Mouse (Mus musculus) liver, embryonic 15.5 days (tissue): ENCODE measurements around the gene Ranbp9. TPM values are rescaled to one million over a fixed set of nuclear protein-coding genes. Genes with fewer than 3 reads are reported as not detected.

Experiments used
- ATAC-seq: fragments of 200-750 bp; cut with Nextera tagmentation; 2 replicates; pipeline ENCODE4 v1.8.0; 2017; ENCODE audit warnings: moderate number of reproducible peaks, mild to moderate bottlenecking, moderate library complexity; ENCODE audit not compliant: insufficient read depth
- H3K27ac ChIP-seq: fragments of 300-500 bp; sonication (generic); replicated peaks from 2 replicates; pipeline ENCODE4 v1.5.1; 2015; ENCODE audit warnings: mild to moderate bottlenecking, inconsistent platforms
- H3K27me3 ChIP-seq: fragments of 300-500 bp; sonication (generic); 2 replicates; pipeline ENCODE4 v1.6.1; 2015; ENCODE audit warnings: mild to moderate bottlenecking, inconsistent platforms
- H3K36me3 ChIP-seq: fragments of 300-500 bp; sonication (generic); replicated peaks from 2 replicates; pipeline ENCODE4 v1.6.1; 2015; ENCODE audit warnings: moderate library complexity, mild to moderate bottlenecking, inconsistent platforms
- H3K4me1 ChIP-seq: fragments of 300-500 bp; sonication (generic); replicated peaks from 2 replicates; pipeline ENCODE4 v1.6.1; 2015; ENCODE audit warnings: inconsistent platforms
- H3K4me2 ChIP-seq: fragments of 300-500 bp; sonication (generic); 2 replicates; pipeline ENCODE4 v1.6.1; 2015; ENCODE audit warnings: moderate library complexity, mild to moderate bottlenecking, inconsistent platforms
- H3K4me3 ChIP-seq: fragments of 300-500 bp; sonication (generic); replicated peaks from 2 replicates; pipeline ENCODE4 v1.5.1; 2015; ENCODE audit warnings: mild to moderate bottlenecking, inconsistent platforms
- H3K9ac ChIP-seq: fragments of 300-500 bp; sonication (generic); 2 replicates; pipeline ENCODE4 v1.6.1; 2015; ENCODE audit warnings: moderate library complexity, mild to moderate bottlenecking, inconsistent platforms
- H3K9me3 ChIP-seq: fragments of 300-500 bp; sonication (generic); replicated peaks from 2 replicates; pipeline ENCODE4 v1.6.1; 2016; ENCODE audit warnings: inconsistent platforms
- WGBS: fragments of 180-500 bp; shearing (Covaris S2); methylation state at CpG from one replicate; pipeline ENCODE4 v1.1.7; 2015; ENCODE audit warnings: mixed read lengths; ENCODE audit not compliant: insufficient replicate concordance; 5-methylcytosine and 5-hydroxymethylcytosine counted together
- polyA plus RNA-seq: library from polyadenylated mRNA; unstranded; fragments of >200 nt; fragmentation: Nextera tagmentation; extraction: Ambion mirVana; gene quantifications from 2 replicates; pipeline ENCODE4 v1.2.1, GENCODE M21; 2015

The Ranbp9 gene
- polyA plus RNA-seq, 1 experiment from 2014 or later = 3.3 TPM

GRCm38 (mm10) chr13:43495645-43496044, 14.6 kb upstream of the Ranbp9 start:
- Histone ChIP-seq H3K4me2 (no peak overlapping the region), H3K27me3 (no peaks in the 10 kb centered on the region), H3K4me1 (no peaks in the 10 kb centered on the region; the same call in 1 of the 2 replicates), H3K27ac (no peak overlapping the region), H3K4me3 (no peak overlapping the region), H3K36me3 (no peaks in the 10 kb centered on the region), H3K9me3 (peaks cover 3% of the 10 kb centered on the region; the same call in 1 of the 2 replicates), H3K9ac (no peak overlapping the region)
- ATAC-seq = no peak
- 72% methylated on average over 7 of the region's 7 CpGs for WGBS

- WGBS = 74% methylated on average over 7 of the region's 7 CpGs
- no peaks in the 10 kb centered on the region for H3K27me3 ChIP-seq
- H3K36me3 ChIP-seq = no peaks in the 10 kb centered on the region
- ATAC-seq = no peak
- no peaks in the 10 kb centered on the region; the same call in 1 of the 2 replicates for H3K4me1 ChIP-seq
- peaks cover 3% of the 10 kb centered on the region; the same call in 1 of the 2 replicates for H3K9me3 ChIP-seq
- H3K4me2 ChIP-seq = no peak overlapping the region
- no peak overlapping the region for H3K9ac ChIP-seq
- H3K4me3 ChIP-seq = no peak overlapping the region
- no peak overlapping the region for H3K27ac ChIP-seq
Observed at GRCm38 (mm10) chr13:43493725-43494124, 12.6 kb upstream of the Ranbp9 start.

GRCm38 (mm10) chr13:43493058-43493481, 12.0 kb upstream of the Ranbp9 start:
- Histone ChIP-seq H3K27ac (no peak overlapping the region), H3K4me3 (no peak overlapping the region), H3K4me2 (no peak overlapping the region), H3K27me3 (no peaks in the 10 kb centered on the region), H3K4me1 (no peaks in the 10 kb centered on the region; the same call in 1 of the 2 replicates), H3K9me3 (peaks cover 3% of the 10 kb centered on the region; the same call in 1 of the 2 replicates), H3K36me3 (no peaks in the 10 kb centered on the region), H3K9ac (no peak overlapping the region)
- WGBS = 63% methylated on average over 11 of the region's 11 CpGs
- no peak for ATAC-seq

GRCm38 (mm10) chr13:43486501-43487213, 5.6 kb upstream of the Ranbp9 start:
- no peaks in the 10 kb centered on the region for H3K36me3 ChIP-seq
- 60% methylated on average over 12 of the region's 12 CpGs for WGBS
- H3K4me3 ChIP-seq = no peak overlapping the region
- H3K9ac ChIP-seq = no peak overlapping the region
- no peak overlapping the region for H3K27ac ChIP-seq
- peaks cover 5% of the 10 kb centered on the region for H3K4me1 ChIP-seq
- ATAC-seq = no peak
- H3K4me2 ChIP-seq = no peak overlapping the region
- 0 out of 2 replicates have a peak, but pooled peaks cover 4% of the 10 kb centered on the region for H3K27me3 ChIP-seq
- no peaks in the 10 kb centered on the region for H3K9me3 ChIP-seq

GRCm38 (mm10) chr13:43485278-43485976, 4.3 kb upstream of the Ranbp9 start:
- 0 out of 2 replicates have a peak, but pooled peaks cover 4% of the 10 kb centered on the region for H3K27me3 ChIP-seq
- peaks cover 5% of the 10 kb centered on the region for H3K4me1 ChIP-seq
- no peak overlapping the region for H3K27ac ChIP-seq
- no peak overlapping the region for H3K9ac ChIP-seq
- no peak overlapping the region for H3K4me2 ChIP-seq
- ATAC-seq = no peak
- H3K36me3 ChIP-seq = no peaks in the 10 kb centered on the region
- H3K9me3 ChIP-seq = no peaks in the 10 kb centered on the region
- 32% methylated on average over 5 of the region's 5 CpGs for WGBS
- H3K4me3 ChIP-seq = no peak overlapping the region

GRCm38 (mm10) chr13:43482782-43483181, 1.7 kb upstream of the Ranbp9 start:
- Histone ChIP-seq H3K4me1 (peaks cover 24% of the 10 kb centered on the region), H3K27ac (no peak overlapping the region), H3K9me3 (no peaks in the 10 kb centered on the region), H3K9ac (no peak overlapping the region), H3K27me3 (0 out of 2 replicates have a peak, but pooled peaks cover 4% of the 10 kb centered on the region), H3K4me3 (no peak overlapping the region), H3K4me2 (no peak overlapping the region), H3K36me3 (no peaks in the 10 kb centered on the region)
- no peak for ATAC-seq
- 49% methylated on average over 9 of the region's 9 CpGs for WGBS

- no peaks in the 10 kb centered on the region for H3K36me3 ChIP-seq
- peaks cover 34% of the 10 kb centered on the region for H3K4me1 ChIP-seq
- H3K9me3 ChIP-seq = no peaks in the 10 kb centered on the region
- H3K4me2 ChIP-seq = peak overlapping the region; percentile 89
- ATAC-seq = no peak
- peak overlapping the region; percentile 96; the same call in 1 of the 2 replicates for H3K27ac ChIP-seq
- H3K4me3 ChIP-seq = peak overlapping the region; percentile 91
- H3K9ac ChIP-seq = peak overlapping the region; percentile 93
- 40% methylated on average over 6 of the region's 6 CpGs for WGBS
- H3K27me3 ChIP-seq = 0 out of 2 replicates have a peak, but pooled peaks cover 4% of the 10 kb centered on the region
Observed at GRCm38 (mm10) chr13:43481859-43482245, 770 bp upstream of the Ranbp9 start.

- peak; percentile 60 for ATAC-seq
- H3K4me3 ChIP-seq = peak overlapping the region; percentile 91
- H3K4me2 ChIP-seq = peak overlapping the region; percentile 89
- H3K4me1 ChIP-seq = peaks cover 44% of the 10 kb centered on the region
- H3K27me3 ChIP-seq = 0 out of 2 replicates have a peak, but pooled peaks cover 4% of the 10 kb centered on the region
- H3K9me3 ChIP-seq = no peaks in the 10 kb centered on the region
- H3K9ac ChIP-seq = peak overlapping the region; percentile 93
- no peaks in the 10 kb centered on the region for H3K36me3 ChIP-seq
- under 1% methylated on average over 52 of the region's 67 CpGs for WGBS
- H3K27ac ChIP-seq = peak overlapping the region; percentile 96
Observed at GRCm38 (mm10) chr13:43480595-43480956, 506 bp downstream of the Ranbp9 start.

GRCm38 (mm10) chr13:43479767-43480571, 1.1 kb downstream of the Ranbp9 start:
- peaks cover 49% of the 10 kb centered on the region for H3K4me1 ChIP-seq
- WGBS = under 1% methylated on average over 36 of the region's 36 CpGs
- peak overlapping the region; percentile 96 for H3K27ac ChIP-seq
- H3K9me3 ChIP-seq = no peaks in the 10 kb centered on the region
- 0 out of 2 replicates have a peak, but pooled peaks cover 4% of the 10 kb centered on the region for H3K27me3 ChIP-seq
- no peak for ATAC-seq
- H3K36me3 ChIP-seq = no peaks in the 10 kb centered on the region
- peak overlapping the region; percentile 91 for H3K4me3 ChIP-seq
- H3K9ac ChIP-seq = peak overlapping the region; percentile 93
- peak overlapping the region; percentile 89 for H3K4me2 ChIP-seq

GRCm38 (mm10) chr13:43479024-43479705, 1.9 kb downstream of the Ranbp9 start:
- Histone ChIP-seq H3K27ac (peak overlapping the region; percentile 59), H3K4me3 (peak overlapping the region; percentile 91), H3K4me2 (peak overlapping the region; percentile 89), H3K36me3 (no peaks in the 10 kb centered on the region), H3K27me3 (0 out of 2 replicates have a peak, but pooled peaks cover 4% of the 10 kb centered on the region), H3K9ac (peak overlapping the region; percentile 93), H3K4me1 (peaks cover 49% of the 10 kb centered on the region), H3K9me3 (no peaks in the 10 kb centered on the region)
- no peak for ATAC-seq
- WGBS = 14% methylated on average over 6 of the region's 6 CpGs
